9 mouse cellular contexts compared by ENCODE assay signal in genomic region chr5:120560616-120561311, GRCm38 (mm10). TPM values are rescaled to one million over a fixed set of nuclear protein-coding genes. Genes with fewer than 3 reads are reported as not detected.
DNase-seq lines count a peak whose midpoint lies in the region; ATAC-seq and TF ChIP-seq lines count a peak whose summit lies in the region.
"Had no signal": no experiment of that assay in that cellular context is flagged by ENCODE, and none has a peak within 500 bp of the region (broad histone marks: within the 10 kb centered on the region; RNA-seq: fewer than 3 reads in every experiment).

No protein-coding gene starts in this region.

- intact Hi-C loops in left cerebral cortex, postnatal 10 days (cut with DNase I), result no loop called here

- H3K4me2 ChIP-seq in embryonic facial prominence, embryonic 12.5 days (replicated peaks), result peak overlapping the region; percentile 31
- peak overlapping the region; percentile 56 for H3K4me2 ChIP-seq in liver, embryonic 16.5 days (ENCODE audit: low read depth, low read length)

- no peak for TF ChIP-seq CTCF in kidney, adult 2 months (conservative IDR thresholded peaks at IDR 0.05; ENCODE audit: insufficient read depth, insufficient read length, low read depth, low read length)

- ATAC-seq in embryonic facial prominence, embryonic 12.5 days (ENCODE audit: insufficient number of reproducible peaks, insufficient read depth, low FRiP score, low TSS enrichment), result no peak
- ATAC-seq in liver, embryonic 16.5 days (ENCODE audit: low read depth), result peak; percentile 55

- peaks cover 58% of the 10 kb centered on the region for H3K4me1 ChIP-seq in embryonic facial prominence, embryonic 12.5 days
- peaks cover 26% of the 10 kb centered on the region for H3K4me1 ChIP-seq in kidney, adult 2 months (ENCODE audit: control insufficient read depth, insufficient read depth, low read length)
- peaks cover 47% of the 10 kb centered on the region for H3K4me1 ChIP-seq in liver, embryonic 16.5 days (ENCODE audit: control insufficient read depth, low read depth, low read length)

- peak; percentile 49 to 81 for DNase-seq in left cerebral cortex, postnatal 10 days (ENCODE audit: extremely low spot score in 1 of 2, low spot score in 2 of 2)
- DNase-seq in left cerebral cortex, adult 11 months (ENCODE audit: low spot score), result no peak
- DNase-seq in heart, adult 9 months (ENCODE audit: low spot score in 2 of 2), result peak; percentile 84 to 85
- DNase-seq in kidney, adult 2 months, result peak; percentile 94
- DNase-seq in neural tube, embryonic 10.5 days (ENCODE audit: extremely low spot score, low spot score), result peak; percentile 75
- no peak for DNase-seq in spleen, adult 18-20 months

- peak overlapping the region; percentile 80 for H3K27ac ChIP-seq in embryonic facial prominence, embryonic 12.5 days
- H3K27ac ChIP-seq in kidney, adult 2 months (ENCODE audit: insufficient read depth, low read depth, low read length), result peak overlapping the region; percentile 95
- peak overlapping the region; percentile 87 for H3K27ac ChIP-seq in liver, embryonic 16.5 days (ENCODE audit: low read length)

- no peak for TF ChIP-seq POLR2A in kidney, adult 2 months (IDR thresholded peaks at IDR 0.05; ENCODE audit: low read depth, low read length)

- no peaks in the 10 kb centered on the region for H3K9me3 ChIP-seq in embryonic facial prominence, embryonic 12.5 days
- H3K9me3 ChIP-seq in liver, embryonic 16.5 days (replicated peaks; ENCODE audit: control insufficient read depth, low read length), result no peaks in the 10 kb centered on the region
- H3K9me3 ChIP-seq: G1E had no signal

- peaks cover 9% of the 10 kb centered on the region for H3K36me3 ChIP-seq in embryonic facial prominence, embryonic 12.5 days
- no peaks in the 10 kb centered on the region; the same call in 1 of the 2 replicates for H3K36me3 ChIP-seq in kidney, adult 2 months (ENCODE audit: control insufficient read depth, insufficient read depth, low read length)
- H3K36me3 ChIP-seq in liver, embryonic 16.5 days (ENCODE audit: control insufficient read depth, insufficient read depth), result peaks cover 14% of the 10 kb centered on the region

- WGBS in embryonic facial prominence, embryonic 12.5 days, result 16% methylated on average over 16 of the region's 16 CpGs
- WGBS in kidney, adult 2 months, result 21% methylated on average over 16 of the region's 16 CpGs
- 8% methylated on average over 16 of the region's 16 CpGs for WGBS in liver, embryonic 16.5 days (ENCODE audit: insufficient replicate concordance)

- no peaks in the 10 kb centered on the region for H3K27me3 ChIP-seq in embryonic facial prominence, embryonic 12.5 days
- H3K27me3 ChIP-seq in kidney, adult 2 months (replicated peaks; ENCODE audit: control insufficient read depth, insufficient read depth, low read length), result no peaks in the 10 kb centered on the region
- H3K27me3 ChIP-seq in liver, embryonic 16.5 days (ENCODE audit: control insufficient read depth, insufficient read depth, low read depth, low read length), result no peaks in the 10 kb centered on the region

- H3K4me3 ChIP-seq in embryonic facial prominence, embryonic 12.5 days, result no peak overlapping the region
- H3K4me3 ChIP-seq in kidney, adult 2 months (ENCODE audit: insufficient read depth, low read depth, low read length), result 0 out of 2 replicates have a peak overlapping the region, but pooled peaks have one; percentile 3
- H3K4me3 ChIP-seq in liver, embryonic 16.5 days (ENCODE audit: low read depth, low read length), result peak overlapping the region; percentile 53

- no peak overlapping the region for H3K9ac ChIP-seq in embryonic facial prominence, embryonic 12.5 days
- H3K9ac ChIP-seq in liver, embryonic 16.5 days (ENCODE audit: low read depth, low read length), result peak overlapping the region; percentile 42

RNA-seq across cellular contexts. Expression of gene Tpcn1, which starts 27.7 kb away (rescaled TPM):
- 10 to 100 TPM; 39.2 to 45.2 TPM for total RNA-seq in left cerebral cortex, postnatal 10 days (2021)
- 17.4 and 18.9 TPM in 2 replicates for polyA plus RNA-seq in embryonic facial prominence, embryonic 12.5 days (2016; fragmentation: Nextera tagmentation; extraction: Ambion mirVana)
- 200 and 216 TPM in 2 replicates for polyA plus RNA-seq in kidney, adult 2 months (2012; rRNA removed)
- 21.5 and 24.2 TPM in 2 replicates for polyA plus RNA-seq in liver, embryonic 16.5 days (2015; fragmentation: Nextera tagmentation; extraction: Ambion mirVana)

RNA-seq across cellular contexts. Expression of gene Iqcd, which starts 28.1 kb away (rescaled TPM):
- under 1 TPM; 0.36 to 0.47 TPM for total RNA-seq in left cerebral cortex, postnatal 10 days (2021)
- polyA plus RNA-seq in embryonic facial prominence, embryonic 12.5 days (2016; fragmentation: Nextera tagmentation; extraction: Ambion mirVana), result 0.65 and 0.70 TPM in 2 replicates
- polyA plus RNA-seq in kidney, adult 2 months (2012; rRNA removed), result 2.1 and 2.5 TPM in 2 replicates
- 1.2 TPM in 2 replicates for polyA plus RNA-seq in liver, embryonic 16.5 days (2015; fragmentation: Nextera tagmentation; extraction: Ambion mirVana)

RNA-seq across cellular contexts. Expression of gene Slc8b1, which starts 49.8 kb away (rescaled TPM):
- 1 to 10 TPM; 3.5 to 4.0 TPM for total RNA-seq in left cerebral cortex, postnatal 10 days (2021)
- polyA plus RNA-seq in embryonic facial prominence, embryonic 12.5 days (2016; fragmentation: Nextera tagmentation; extraction: Ambion mirVana), result 5.4 and 6.4 TPM in 2 replicates
- 23.0 and 25.8 TPM in 2 replicates for polyA plus RNA-seq in kidney, adult 2 months (2012; rRNA removed)
- 9.2 TPM in 2 replicates for polyA plus RNA-seq in liver, embryonic 16.5 days (2015; fragmentation: Nextera tagmentation; extraction: Ambion mirVana)

RNA-seq across cellular contexts. Expression of gene Rita1, which starts 51.6 kb away (rescaled TPM):
- total RNA-seq in left cerebral cortex, postnatal 10 days (2021), result 10 to 100 TPM; 29.5 to 31.2 TPM
- 16.7 and 17.5 TPM in 2 replicates for polyA plus RNA-seq in embryonic facial prominence, embryonic 12.5 days (2016; fragmentation: Nextera tagmentation; extraction: Ambion mirVana)
- 25.2 and 32.1 TPM in 2 replicates for polyA plus RNA-seq in kidney, adult 2 months (2012; rRNA removed)
- 3.6 and 3.7 TPM in 2 replicates for polyA plus RNA-seq in liver, embryonic 16.5 days (2015; fragmentation: Nextera tagmentation; extraction: Ambion mirVana)

RNA-seq across cellular contexts. Expression of gene Ddx54, which starts 51.8 kb away (rescaled TPM):
- total RNA-seq in left cerebral cortex, postnatal 10 days (2021), result 10 to 100 TPM; 47.5 to 48.8 TPM
- polyA plus RNA-seq in embryonic facial prominence, embryonic 12.5 days (2016; fragmentation: Nextera tagmentation; extraction: Ambion mirVana), result 50.9 and 53.1 TPM in 2 replicates
- polyA plus RNA-seq in kidney, adult 2 months (2012; rRNA removed), result 29.3 and 31.6 TPM in 2 replicates
- polyA plus RNA-seq in liver, embryonic 16.5 days (2015; fragmentation: Nextera tagmentation; extraction: Ambion mirVana), result 14.7 and 16.1 TPM in 2 replicates

Comparison
In these comparisons a context has a peak if more than half of its experiments do, and no peak if none do; other contexts are left out.
1. DNase-seq: peak in left cerebral cortex, postnatal 10 days (2 of 2), heart, adult 9 months (2 of 2), kidney, adult 2 months (single experiment) and neural tube, embryonic 10.5 days (single experiment); none in left cerebral cortex, adult 11 months (single experiment) and spleen, adult 18-20 months (0 of 2).
2. Peak in every context shown above with its lines, with median percentiles within 50 percentile points of each other: H3K27ac ChIP-seq.